Mouse (Mus musculus) embryonic facial prominence, embryonic 13.5 days (tissue): Measurements from ENCODE around the gene Ncor2. TPM values are rescaled to one million over a fixed set of nuclear protein-coding genes. Genes with fewer than 3 reads are reported as not detected.
A peak's percentile ranks its signal among the peaks of the same experiment; 100 is the strongest.

ENCODE experiments used
- ATAC-seq: fragments of 200-750 bp; cut with Nextera tagmentation; 2 replicates; pipeline ENCODE4 v1.8.0; 2017; ENCODE audit warnings: low read depth; ENCODE audit not compliant: insufficient number of reproducible peaks, insufficient read depth, low FRiP score, low TSS enrichment
- H3K27ac ChIP-seq: fragments of 300-500 bp; sonication (generic); 2 replicates; pipeline ENCODE4 v1.5.1; 2015; ENCODE audit warnings: moderate library complexity, mild to moderate bottlenecking, inconsistent platforms
- H3K27me3 ChIP-seq: fragments of 300-500 bp; sonication (generic); 2 replicates; pipeline ENCODE4 v1.6.1; 2015; ENCODE audit warnings: mild to moderate bottlenecking, inconsistent platforms
- H3K36me3 ChIP-seq: fragments of 300-500 bp; sonication (generic); 2 replicates; pipeline ENCODE4 v1.6.1; 2015; ENCODE audit warnings: mild to moderate bottlenecking, inconsistent platforms
- H3K4me1 ChIP-seq: fragments of 300-500 bp; sonication (generic); 2 replicates; pipeline ENCODE4 v1.6.1; 2015; ENCODE audit warnings: inconsistent platforms
- H3K4me2 ChIP-seq: fragments of 300-500 bp; sonication (generic); 2 replicates; pipeline ENCODE4 v1.6.1; 2015; ENCODE audit warnings: moderate library complexity, mild to moderate bottlenecking, inconsistent platforms
- H3K4me3 ChIP-seq: fragments of 300-500 bp; sonication (generic); 2 replicates; pipeline ENCODE4 v1.5.1; 2015; ENCODE audit warnings: mild to moderate bottlenecking, inconsistent platforms
- H3K9ac ChIP-seq: fragments of 300-500 bp; sonication (generic); 2 replicates; pipeline ENCODE4 v1.6.1; 2015; ENCODE audit warnings: mild to moderate bottlenecking, inconsistent platforms
- H3K9me3 ChIP-seq: fragments of 300-500 bp; sonication (generic); 2 replicates; pipeline ENCODE4 v1.6.1; 2016; ENCODE audit warnings: inconsistent platforms
- WGBS: fragments of 180-500 bp; shearing (Covaris S2); methylation state at CpG from one replicate; pipeline ENCODE4 v1.1.7; 2015; ENCODE audit warnings: mixed read lengths; 5-methylcytosine and 5-hydroxymethylcytosine counted together
- polyA plus RNA-seq: library from polyadenylated mRNA; unstranded; fragments of >200 nt; fragmentation: Nextera tagmentation; extraction: Ambion mirVana; gene quantifications from 2 replicates; pipeline ENCODE4 v1.2.1, GENCODE M21; 2015

The Ncor2 gene
- polyA plus RNA-seq, 1 experiment from 2014 or later: 36.2 TPM

GRCm38 (mm10) chr5:125081318-125082101 is 97.5 kb downstream of the Ncor2 start:
- H3K4me3 ChIP-seq: no peak overlapping the region
- no peak for ATAC-seq
- no peaks in the 10 kb centered on the region for H3K9me3 ChIP-seq
- H3K36me3 ChIP-seq: peaks cover 100% of the 10 kb centered on the region
- 73% methylated on average over 21 of the region's 21 CpGs for WGBS
- no peak overlapping the region for H3K4me2 ChIP-seq
- peaks cover 10% of the 10 kb centered on the region for H3K4me1 ChIP-seq
- peak overlapping the region; percentile 44; the same call in 1 of the 2 replicates for H3K27ac ChIP-seq
- H3K9ac ChIP-seq: peak overlapping the region; percentile 36; the same call in 1 of the 2 replicates
- H3K27me3 ChIP-seq: no peaks in the 10 kb centered on the region

DNA sequence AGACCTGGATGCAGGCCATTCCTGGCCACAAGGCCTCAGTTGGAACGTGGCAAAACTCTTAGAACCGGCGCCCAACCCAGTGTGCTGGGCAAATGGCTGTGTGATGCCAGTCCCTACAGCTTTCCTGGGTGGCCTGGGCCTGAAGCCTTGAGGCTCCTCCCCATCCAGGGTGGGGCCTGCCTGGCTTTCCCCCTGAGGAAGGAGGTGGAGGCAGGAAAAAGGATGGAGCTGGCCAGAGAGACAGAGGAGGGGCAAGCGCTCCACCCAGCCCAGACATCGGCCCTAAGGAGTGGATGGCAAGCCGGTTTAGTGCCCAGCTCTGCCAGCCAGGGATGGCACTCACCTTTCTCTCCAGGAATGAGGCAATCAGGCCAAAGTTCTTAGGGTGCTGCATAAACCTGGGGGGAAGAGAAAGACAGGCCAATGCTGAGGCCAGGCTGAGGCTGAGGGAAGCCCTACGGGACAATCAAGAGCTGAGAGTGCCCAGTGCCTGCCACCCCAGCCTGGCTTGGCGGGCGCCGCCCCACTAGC is 98.2 kb downstream of the Ncor2 start:
- H3K27ac ChIP-seq: peak overlapping the region; percentile 5; the same call in 1 of the 2 replicates
- peaks cover 10% of the 10 kb centered on the region for H3K4me1 ChIP-seq
- peak overlapping the region; percentile 27; the same call in 1 of the 2 replicates for H3K9ac ChIP-seq
- ATAC-seq: no peak
- no peak overlapping the region for H3K4me3 ChIP-seq
- 94% methylated on average over 10 of the region's 10 CpGs for WGBS
- H3K27me3 ChIP-seq: no peaks in the 10 kb centered on the region
- H3K4me2 ChIP-seq: no peak overlapping the region
- no peaks in the 10 kb centered on the region for H3K9me3 ChIP-seq
- H3K36me3 ChIP-seq: peaks cover 100% of the 10 kb centered on the region

DNA sequence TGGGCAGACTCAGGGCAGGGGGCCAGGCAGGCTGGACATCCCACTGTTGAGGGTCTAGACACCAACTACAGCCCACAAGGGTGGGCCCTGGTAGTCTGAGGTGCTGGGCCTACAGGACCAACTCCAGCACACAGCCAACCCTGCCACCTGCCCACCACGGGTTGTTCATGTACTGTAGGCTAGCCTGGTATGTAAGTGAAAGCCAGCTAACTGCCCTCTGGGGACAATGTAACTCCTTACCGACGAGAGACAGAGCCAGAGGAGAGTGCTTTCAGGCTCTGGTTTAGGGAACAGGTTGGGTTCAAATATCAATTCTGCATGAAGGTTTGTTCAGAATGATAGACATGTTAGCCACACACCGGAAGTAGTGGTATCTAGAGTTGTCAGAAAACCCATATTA is 98.7 kb downstream of the Ncor2 start:
- H3K4me2 ChIP-seq: no peak overlapping the region
- no peaks in the 10 kb centered on the region for H3K27me3 ChIP-seq
- ATAC-seq: no peak
- H3K36me3 ChIP-seq: peaks cover 100% of the 10 kb centered on the region
- WGBS: 85% methylated on average over 4 of the region's 4 CpGs
- H3K9ac ChIP-seq: no peak overlapping the region
- H3K27ac ChIP-seq: no peak overlapping the region
- peaks cover 10% of the 10 kb centered on the region for H3K4me1 ChIP-seq
- H3K9me3 ChIP-seq: no peaks in the 10 kb centered on the region
- H3K4me3 ChIP-seq: no peak overlapping the region

DNA sequence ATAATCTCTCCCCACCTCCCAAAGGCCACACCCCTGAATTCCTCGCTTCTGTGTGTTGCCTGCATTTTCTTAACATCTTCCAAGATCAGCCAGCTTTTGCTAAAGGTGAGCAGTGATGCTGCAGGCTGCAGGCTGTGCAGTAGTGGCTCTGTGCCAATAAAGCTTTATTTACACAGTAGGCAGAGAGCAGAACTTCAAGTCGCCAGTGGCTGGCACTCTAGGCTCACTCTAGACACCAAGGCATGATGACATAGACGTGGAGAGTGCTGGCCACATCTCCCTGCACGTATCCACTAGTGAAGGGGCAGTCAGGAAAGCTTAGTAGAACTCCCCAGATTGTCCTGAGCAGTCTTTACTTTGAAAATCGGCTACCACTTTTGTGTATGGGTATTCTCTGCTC is 100.8 kb downstream of the Ncor2 start:
- peaks cover 10% of the 10 kb centered on the region for H3K4me1 ChIP-seq
- H3K9ac ChIP-seq: no peak overlapping the region
- no peak overlapping the region for H3K4me2 ChIP-seq
- ATAC-seq: no peak
- H3K27me3 ChIP-seq: no peaks in the 10 kb centered on the region
- no peak overlapping the region for H3K4me3 ChIP-seq
- H3K36me3 ChIP-seq: peaks cover 100% of the 10 kb centered on the region
- H3K9me3 ChIP-seq: no peaks in the 10 kb centered on the region
- H3K27ac ChIP-seq: no peak overlapping the region
- 81% methylated on average over 5 of the region's 5 CpGs for WGBS

DNA sequence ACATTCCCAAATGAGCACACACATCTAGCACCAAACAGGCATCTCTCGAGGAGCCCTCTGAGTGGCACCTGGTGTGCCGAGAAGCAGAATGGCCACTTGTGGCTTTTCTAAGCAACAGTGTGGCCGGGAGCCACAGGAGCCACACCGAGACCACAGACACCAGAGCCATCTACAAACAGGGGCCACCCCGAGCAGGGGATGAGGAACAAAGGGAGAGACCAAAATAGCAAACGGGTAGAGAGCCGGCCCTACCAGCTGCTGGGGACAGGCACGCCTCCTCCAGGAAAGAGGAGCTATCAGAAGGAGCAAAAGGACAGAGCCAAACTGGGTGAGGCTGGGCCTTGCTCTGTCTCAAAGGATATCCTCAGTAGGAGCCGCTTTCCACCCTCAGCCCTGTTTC is 102.8 kb downstream of the Ncor2 start:
- no peak for ATAC-seq
- H3K27me3 ChIP-seq: no peaks in the 10 kb centered on the region
- H3K4me1 ChIP-seq: peaks cover 7% of the 10 kb centered on the region
- no peak overlapping the region for H3K9ac ChIP-seq
- H3K27ac ChIP-seq: no peak overlapping the region
- no peaks in the 10 kb centered on the region for H3K9me3 ChIP-seq
- peaks cover 96% of the 10 kb centered on the region for H3K36me3 ChIP-seq
- 81% methylated on average over 9 of the region's 9 CpGs for WGBS
- no peak overlapping the region for H3K4me2 ChIP-seq
- H3K4me3 ChIP-seq: no peak overlapping the region

- ATAC-seq: no peak
These were observed 104.3 kb downstream of the Ncor2 start for GRCm38 (mm10) chr5:125074571-125075171.

DNA sequence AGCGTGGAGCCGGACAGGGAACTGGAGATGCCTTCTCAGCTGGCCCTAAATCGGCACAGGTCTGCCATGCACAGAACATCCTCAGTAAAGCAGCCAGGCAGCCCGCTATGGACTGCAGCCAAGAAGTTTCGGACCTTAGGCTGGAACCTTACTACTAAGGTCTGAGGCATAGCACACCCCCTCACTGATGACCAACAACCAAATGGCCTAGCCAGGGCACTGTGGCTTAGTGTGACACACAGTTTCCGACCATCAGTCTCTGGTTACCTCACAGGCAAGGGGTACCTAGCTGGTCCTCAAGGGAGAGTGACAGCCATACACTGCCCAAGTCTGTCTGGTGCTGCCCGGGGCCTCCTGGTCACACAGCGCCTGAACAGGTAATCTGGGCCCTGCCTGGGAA is 105.1 kb downstream of the Ncor2 start:
- Histone ChIP-seq H3K4me2 (no peak overlapping the region), H3K36me3 (peaks cover 88% of the 10 kb centered on the region), H3K27ac (no peak overlapping the region), H3K27me3 (no peaks in the 10 kb centered on the region), H3K9me3 (no peaks in the 10 kb centered on the region), H3K4me1 (peaks cover 29% of the 10 kb centered on the region), H3K9ac (no peak overlapping the region), H3K4me3 (no peak overlapping the region)
- no peak for ATAC-seq
- WGBS: 90% methylated on average over 8 of the region's 8 CpGs

More at GRCm38 (mm10) chr5:125074571-125075171, 104.3 kb downstream of the Ncor2 start:
- no peak overlapping the region for H3K27ac ChIP-seq
- H3K27me3 ChIP-seq: no peaks in the 10 kb centered on the region
- no peaks in the 10 kb centered on the region for H3K9me3 ChIP-seq
- H3K9ac ChIP-seq: no peak overlapping the region
- peaks cover 21% of the 10 kb centered on the region for H3K4me1 ChIP-seq
- WGBS: 68% methylated on average over 10 of the region's 10 CpGs
- H3K4me3 ChIP-seq: no peak overlapping the region
- H3K4me2 ChIP-seq: no peak overlapping the region
- peaks cover 88% of the 10 kb centered on the region for H3K36me3 ChIP-seq

DNA sequence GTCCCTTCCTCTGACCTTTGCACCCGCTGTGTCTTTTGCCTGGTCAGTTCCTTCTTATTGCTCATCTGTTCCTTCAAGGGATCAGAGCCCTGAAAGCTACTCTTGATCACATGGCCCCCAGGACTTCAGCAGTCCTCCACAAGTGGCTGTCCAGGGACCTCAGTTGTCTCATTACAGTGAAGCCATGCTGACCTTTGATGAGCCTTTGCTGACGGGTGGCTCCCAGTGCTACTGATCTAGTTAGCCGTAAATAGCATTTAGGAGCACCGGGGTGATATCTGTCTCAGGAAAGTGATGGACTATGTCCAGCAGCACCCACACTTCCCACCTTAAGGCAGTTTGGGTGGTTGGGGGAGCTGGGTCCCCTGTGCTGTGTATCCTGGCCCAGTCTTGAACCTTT is 105.7 kb downstream of the Ncor2 start:
- Histone ChIP-seq H3K4me1 (peaks cover 35% of the 10 kb centered on the region), H3K36me3 (peaks cover 88% of the 10 kb centered on the region), H3K27ac (no peak overlapping the region), H3K9me3 (no peaks in the 10 kb centered on the region), H3K9ac (no peak overlapping the region), H3K27me3 (no peaks in the 10 kb centered on the region), H3K4me2 (no peak overlapping the region), H3K4me3 (no peak overlapping the region)
- ATAC-seq: no peak
- WGBS: 88% methylated on average over 4 of the region's 4 CpGs

- no peak overlapping the region for H3K4me3 ChIP-seq
- 92% methylated on average over 7 of the region's 7 CpGs for WGBS
- H3K36me3 ChIP-seq: peaks cover 88% of the 10 kb centered on the region
- H3K9ac ChIP-seq: no peak overlapping the region
- no peak for ATAC-seq
- H3K4me1 ChIP-seq: peaks cover 35% of the 10 kb centered on the region
- no peaks in the 10 kb centered on the region for H3K9me3 ChIP-seq
- H3K27me3 ChIP-seq: no peaks in the 10 kb centered on the region
- H3K27ac ChIP-seq: peak overlapping the region; percentile 51; the same call in 1 of the 2 replicates
- H3K4me2 ChIP-seq: no peak overlapping the region
These were observed 106.6 kb downstream of the Ncor2 start for GRCm38 (mm10) chr5:125072425-125072824.

DNA sequence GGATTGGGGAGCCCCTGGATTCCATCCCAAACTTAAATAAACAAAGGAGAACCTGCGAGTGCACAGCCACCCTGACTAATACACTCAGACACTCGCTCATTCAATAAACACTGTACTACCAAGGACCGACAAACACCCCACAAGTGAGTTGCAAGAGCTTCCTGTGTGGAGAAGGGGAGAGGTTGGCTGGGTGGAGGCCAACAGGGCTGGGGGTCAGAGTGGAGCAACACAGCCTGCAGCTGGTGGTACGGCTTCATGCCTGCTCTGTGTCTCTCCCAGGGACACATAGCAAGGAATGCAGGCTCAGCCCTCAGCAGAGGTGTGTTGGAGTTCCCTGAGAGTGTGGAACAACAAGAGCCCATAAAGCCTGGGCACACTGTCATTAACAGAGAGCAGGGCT is 107.1 kb downstream of the Ncor2 start:
- 67% methylated on average over 4 of the region's 4 CpGs for WGBS
- Histone ChIP-seq H3K4me1 (peaks cover 35% of the 10 kb centered on the region), H3K36me3 (peaks cover 88% of the 10 kb centered on the region)

GRCm38 (mm10) chr5:125070399-125070798 is 108.6 kb downstream of the Ncor2 start:
- peak overlapping the region; percentile 76; the same call in 1 of the 2 replicates for H3K27ac ChIP-seq
- 61% methylated on average over 2 of the region's 2 CpGs for WGBS
- H3K4me3 ChIP-seq: no peak overlapping the region
- no peaks in the 10 kb centered on the region for H3K9me3 ChIP-seq
- no peak overlapping the region for H3K4me2 ChIP-seq
- no peak overlapping the region for H3K9ac ChIP-seq
- H3K36me3 ChIP-seq: peaks cover 88% of the 10 kb centered on the region
- H3K27me3 ChIP-seq: no peaks in the 10 kb centered on the region
- H3K4me1 ChIP-seq: peaks cover 35% of the 10 kb centered on the region
- no peak for ATAC-seq

More for the DNA sequence above, 107.1 kb downstream of the Ncor2 start:
- no peak for ATAC-seq
- H3K4me2 ChIP-seq: no peak overlapping the region
- H3K9ac ChIP-seq: 0 out of 2 replicates have a peak overlapping the region, but pooled peaks have one; percentile 27
- H3K27ac ChIP-seq: peak overlapping the region; percentile 51
- H3K9me3 ChIP-seq: no peaks in the 10 kb centered on the region
- H3K27me3 ChIP-seq: no peaks in the 10 kb centered on the region
- no peak overlapping the region for H3K4me3 ChIP-seq
